Mouse (Mus musculus) embryonic fibroblast, embryonic 13.5 days (primary cell): Measurements from ENCODE around the gene Klhl22.

Experiments
- CTCF ChIP-seq: IDR thresholded peaks from 2 replicates; pipeline ENCODE4 v1.5.1; 2011; ENCODE audit warnings: mild to moderate bottlenecking, control low read depth, low read length, moderate library complexity, borderline replicate concordance; ENCODE audit not compliant: insufficient read depth
- POLR2A ChIP-seq: IDR thresholded peaks from 2 replicates; pipeline ENCODE4 v1.6.1; 2011; ENCODE audit warnings: low read depth, mild to moderate bottlenecking, control low read depth, low read length, moderate library complexity

- TF ChIP-seq CTCF (no peak), POLR2A (no peak)
These were observed 9.4 kb downstream of the Klhl22 start for GRCm38 (mm10) chr16:17768834-17769233.
